Mouse (Mus musculus) gastrocnemius, postnatal 25 days (tissue): ENCODE results near the gene Atg16l2. TPM values are rescaled to one million over a fixed set of nuclear protein-coding genes. Genes with fewer than 3 reads are reported as not detected.
A peak's percentile ranks its signal among the peaks of the same experiment; 100 is the strongest.

Experiments
- DNase-seq: peaks from one replicate; pipeline ENCODE4 v3.0.0; 2022
- long read RNA-seq, 2 experiments: library from polyadenylated mRNA; stranded (forward); transcript quantifications; one replicate each; pipeline ENCODE4 v2.0.0; 2021
- total RNA-seq, 2 experiments: library from RNA; stranded (reverse); gene quantifications; 1 replicate in 1 of 2; 2 replicates in 1 of 2; pipeline ENCODE4 v1.2.3; 2021

Gene Atg16l2
- 1 to 10 TPM; 6.7 to 7.4 TPM for total RNA-seq
- long read RNA-seq, experiment 1, partial matches to known transcripts = 1 of 2 reads
- long read RNA-seq, experiment 1, other reads (novel, unspliced or antisense) = 1 of 2 reads
- long read RNA-seq, experiment 2, full-length matches to known transcripts = 2 of 7 reads
- long read RNA-seq, experiment 2, partial matches to known transcripts = 0 of 7 reads
- long read RNA-seq, experiment 2, other reads (novel, unspliced or antisense) = 5 of 7 reads

GRCm38 (mm10) chr7:101301881-101302456 is at the start of gene Atg16l2:
Gene Atg16l2 (minus strand): TSS chr7:101302251.
- DNase-seq = peak; percentile 94

GRCm38 (mm10) chr7:101349861-101350260 is 47.8 kb upstream of the Atg16l2 start:
- DNase-seq = no peak

- no peak for DNase-seq
Observed at GRCm38 (mm10) chr7:101348312-101348711, 46.3 kb upstream of the Atg16l2 start.

GRCm38 (mm10) chr7:101347767-101348270 is 45.8 kb upstream of the Atg16l2 start, which contains the start of gene Arap1:
Gene Arap1 (plus strand): TSS chr7:101348067.
- DNase-seq = peak; percentile 65

- no peak for DNase-seq
Observed at GRCm38 (mm10) chr7:101346991-101347390, 44.9 kb upstream of the Atg16l2 start.

GRCm38 (mm10) chr7:101344892-101345291 is 42.8 kb upstream of the Atg16l2 start:
- DNase-seq = no peak

- no peak for DNase-seq
Observed at GRCm38 (mm10) chr7:101343135-101343534, 41.1 kb upstream of the Atg16l2 start.

GRCm38 (mm10) chr7:101341405-101341804 is 39.4 kb upstream of the Atg16l2 start:
- DNase-seq = no peak

- peak; percentile 38 for DNase-seq
Observed at GRCm38 (mm10) chr7:101337401-101337800, 35.4 kb upstream of the Atg16l2 start.

GRCm38 (mm10) chr7:101336686-101337085 is 34.6 kb upstream of the Atg16l2 start:
- DNase-seq = no peak

GRCm38 (mm10) chr7:101335228-101335627 is 33.2 kb upstream of the Atg16l2 start:
- no peak for DNase-seq

GRCm38 (mm10) chr7:101332045-101332831 is 30.2 kb upstream of the Atg16l2 start:
- DNase-seq = no peak

- no peak for DNase-seq
Observed at GRCm38 (mm10) chr7:101330841-101331173, 28.8 kb upstream of the Atg16l2 start.

- DNase-seq = no peak
Observed at GRCm38 (mm10) chr7:101330074-101330840, 28.2 kb upstream of the Atg16l2 start.

GRCm38 (mm10) chr7:101329606-101330005 is 27.6 kb upstream of the Atg16l2 start:
- no peak for DNase-seq

GRCm38 (mm10) chr7:101328621-101329158 is 26.6 kb upstream of the Atg16l2 start:
- peak; percentile 37 for DNase-seq

- DNase-seq = no peak
Observed at GRCm38 (mm10) chr7:101327786-101328185, 25.7 kb upstream of the Atg16l2 start.

- DNase-seq = no peak
Observed at GRCm38 (mm10) chr7:101327263-101327662, 25.2 kb upstream of the Atg16l2 start.

GRCm38 (mm10) chr7:101326006-101326405 is 24.0 kb upstream of the Atg16l2 start:
- DNase-seq = no peak

GRCm38 (mm10) chr7:101324142-101324962 is 22.3 kb upstream of the Atg16l2 start:
- peak; percentile 41 for DNase-seq

- DNase-seq = no peak
Observed at GRCm38 (mm10) chr7:101323141-101323594, 21.1 kb upstream of the Atg16l2 start.
